Mouse (Mus musculus) CH12.LX (cell line): ENCODE measurements around the gene Tapt1. TPM values are rescaled to one million over a fixed set of nuclear protein-coding genes. Genes with fewer than 3 reads are reported as not detected.

Experiments used
- DNase-seq: peaks from one replicate; pipeline ENCODE4 v3.0.0-alpha.2; 2013; ENCODE audit errors: extremely low read depth
- H3K27ac ChIP-seq: 2 replicates; pipeline ENCODE4 v1.5.1; 2012; ENCODE audit warnings: low read depth, mild to moderate bottlenecking, control low read depth, moderate library complexity; ENCODE audit not compliant: insufficient read depth
- H3K27me3 ChIP-seq: replicated peaks from 2 replicates; pipeline ENCODE3; 2012; ENCODE audit warnings: inconsistent platforms
- H3K36me3 ChIP-seq, 2 experiments: replicated peaks in 1 of 2; 2 replicates each; pipeline versions ENCODE3 to v1.6.1; 2012; ENCODE audit warnings: inconsistent platforms in 1 of 2, low read length in 1 of 2, mild to moderate bottlenecking in 1 of 2, mixed read lengths in 1 of 2, moderate library complexity in 1 of 2; ENCODE audit not compliant: control insufficient read depth in 1 of 2, insufficient read depth in 1 of 2
- H3K4me1 ChIP-seq, 2 experiments: 2 replicates each; pipeline ENCODE4 v1.6.1; 2012; ENCODE audit warnings: inconsistent platforms in 1 of 2, moderate library complexity in 1 of 2; ENCODE audit not compliant: insufficient read depth in 2 of 2, control insufficient read depth in 1 of 2
- H3K4me2 ChIP-seq: 2 replicates; pipeline ENCODE4 v1.6.1; 2012; ENCODE audit warnings: low read depth, mild to moderate bottlenecking, control low read depth; ENCODE audit not compliant: poor library complexity, insufficient read depth, severe bottlenecking
- H3K4me3 ChIP-seq, 3 experiments: fragments of 150-350 bp in 1 of 3; sonication (generic) in 1 of 3; replicated peaks in 1 of 3; 2 replicates each; pipeline versions ENCODE3 to v1.5.1; 2011 to 2012; ENCODE audit warnings: low read depth in 2 of 3, low read length in 2 of 3, mild to moderate bottlenecking in 2 of 3, moderate library complexity in 2 of 3, control low read depth in 1 of 3, improper control_type of control experiment in 1 of 3, inconsistent platforms in 1 of 3, mixed read lengths in 1 of 3; ENCODE audit not compliant: poor library complexity in 1 of 3
- H3K79me2 ChIP-seq: replicated peaks from 2 replicates; pipeline ENCODE4 v1.6.1; 2012; ENCODE audit warnings: mild to moderate bottlenecking, moderate library complexity; ENCODE audit not compliant: control insufficient read depth, poor library complexity, insufficient read depth, severe bottlenecking; ENCODE audit errors: extremely low read depth
- H3K9ac ChIP-seq: 2 replicates; pipeline ENCODE4 v1.6.1; 2012; ENCODE audit warnings: low read depth, mild to moderate bottlenecking, control low read depth, moderate library complexity; ENCODE audit not compliant: insufficient read depth
- H3K9me3 ChIP-seq: replicated peaks from 2 replicates; pipeline ENCODE3; 2012; ENCODE audit warnings: low read length, inconsistent platforms, mixed read lengths
- CHD2 ChIP-seq: IDR thresholded peaks from 2 replicates; pipeline ENCODE4 v1.6.1; 2011; ENCODE audit warnings: low read length, improper control_type of control experiment
- CTCF ChIP-seq, 2 experiments: IDR thresholded peaks in 1 of 2; conservative IDR thresholded peaks in 1 of 2; 2 replicates each; pipeline ENCODE4 v1.5.1; 2011 to 2012; ENCODE audit warnings: low read depth in 2 of 2, low read length in 2 of 2, improper control_type of control experiment in 1 of 2, inconsistent platforms in 1 of 2, mild to moderate bottlenecking in 1 of 2, moderate library complexity in 1 of 2
- E2F4 ChIP-seq: IDR thresholded peaks from 2 replicates; pipeline ENCODE4 v1.6.1; 2011; ENCODE audit warnings: low read depth, low read length, improper control_type of control experiment; ENCODE audit not compliant: insufficient replicate concordance
- EP300 ChIP-seq: IDR thresholded peaks from 2 replicates; pipeline ENCODE4 v1.6.1; 2011; ENCODE audit warnings: low read length, improper control_type of control experiment
- ETS1 ChIP-seq: conservative IDR thresholded peaks from 2 replicates; pipeline ENCODE4 v1.6.1; 2012; ENCODE audit warnings: low read depth, mild to moderate bottlenecking, inconsistent platforms, low read length, improper control_type of control experiment, moderate library complexity
- HCFC1 ChIP-seq: IDR thresholded peaks from 2 replicates; pipeline ENCODE4 v1.6.1; 2012; ENCODE audit warnings: low read depth, mild to moderate bottlenecking, inconsistent platforms, low read length, improper control_type of control experiment
- IRF4 ChIP-seq: IDR thresholded peaks from 2 replicates; pipeline ENCODE4 v1.6.1; 2014; ENCODE audit warnings: low read depth, mild to moderate bottlenecking, inconsistent platforms, low read length, improper control_type of control experiment
- JUN ChIP-seq: IDR thresholded peaks from 2 replicates; pipeline ENCODE4 v1.6.1; 2011; ENCODE audit warnings: low read depth, mild to moderate bottlenecking, low read length, improper control_type of control experiment, moderate library complexity; ENCODE audit not compliant: insufficient read depth
- KAT2A ChIP-seq: IDR thresholded peaks from 2 replicates; pipeline ENCODE4 v1.6.1; 2012; ENCODE audit warnings: low read length, improper control_type of control experiment, inconsistent platforms; ENCODE audit not compliant: insufficient replicate concordance
- MAFK ChIP-seq: IDR thresholded peaks from 2 replicates; pipeline ENCODE4 v1.6.1; 2011; ENCODE audit warnings: low read length, improper control_type of control experiment; ENCODE audit not compliant: insufficient replicate concordance
- MAZ ChIP-seq: IDR thresholded peaks from 2 replicates; pipeline ENCODE4 v1.6.1; 2012; ENCODE audit warnings: low read depth, mild to moderate bottlenecking, inconsistent platforms, low read length, improper control_type of control experiment, moderate library complexity
- MYC ChIP-seq: IDR thresholded peaks from 2 replicates; pipeline ENCODE4 v1.6.1; 2011; ENCODE audit warnings: low read depth, mild to moderate bottlenecking, improper control_type of control experiment, low read length
- NELFE ChIP-seq: IDR thresholded peaks from 2 replicates; pipeline ENCODE4 v1.6.1; 2011; ENCODE audit warnings: low read depth, low read length, improper control_type of control experiment
- NRF1 ChIP-seq: IDR thresholded peaks from 2 replicates; pipeline ENCODE4 v1.6.1; 2014; ENCODE audit warnings: low read depth, mild to moderate bottlenecking, inconsistent platforms, low read length, improper control_type of control experiment, moderate library complexity
- PAX5 ChIP-seq: IDR thresholded peaks from 2 replicates; pipeline ENCODE4 v1.6.1; 2012; ENCODE audit warnings: low read length, inconsistent platforms, mixed read lengths
- POLR2A ChIP-seq: IDR thresholded peaks from 2 replicates; pipeline ENCODE4 v1.6.1; 2011; ENCODE audit warnings: low read depth, mild to moderate bottlenecking, improper control_type of control experiment, low read length
- POLR2AphosphoS2 ChIP-seq: IDR thresholded peaks from 2 replicates; pipeline ENCODE4 v1.6.1; 2011; ENCODE audit warnings: low read depth, low read length, improper control_type of control experiment
- RAD21 ChIP-seq: IDR thresholded peaks from 2 replicates; pipeline ENCODE4 v1.6.1; 2011; ENCODE audit warnings: low read depth, mild to moderate bottlenecking, low read length, improper control_type of control experiment, moderate library complexity
- RCOR1 ChIP-seq: conservative IDR thresholded peaks from 2 replicates; pipeline ENCODE4 v1.6.1; 2012; ENCODE audit warnings: low read depth, mild to moderate bottlenecking, inconsistent platforms, low read length, improper control_type of control experiment
- SMC3 ChIP-seq: IDR thresholded peaks from 2 replicates; pipeline ENCODE4 v1.6.1; 2011; ENCODE audit warnings: low read depth, low read length, improper control_type of control experiment
- TCF12 ChIP-seq: IDR thresholded peaks from 2 replicates; pipeline ENCODE4 v1.6.1; 2014; ENCODE audit warnings: low read depth, mild to moderate bottlenecking, inconsistent platforms, low read length, improper control_type of control experiment
- UBTF ChIP-seq: IDR thresholded peaks from 2 replicates; pipeline ENCODE4 v1.6.1; 2012; ENCODE audit warnings: low read depth, mild to moderate bottlenecking, inconsistent platforms, low read length, improper control_type of control experiment, moderate library complexity
- USF1 ChIP-seq: IDR thresholded peaks from 2 replicates; pipeline ENCODE4 v1.6.1; 2014; ENCODE audit warnings: low read depth, mild to moderate bottlenecking, inconsistent platforms, low read length, improper control_type of control experiment
- USF2 ChIP-seq: conservative IDR thresholded peaks from 2 replicates; pipeline ENCODE4 v1.6.1; 2011; ENCODE audit warnings: low read depth, low read length, improper control_type of control experiment
- ZC3H11A ChIP-seq: IDR thresholded peaks from 2 replicates; pipeline ENCODE4 v1.6.1; 2012; ENCODE audit warnings: low read depth, mild to moderate bottlenecking, inconsistent platforms, low read length, improper control_type of control experiment
- ZKSCAN1 ChIP-seq: IDR thresholded peaks from 2 replicates; pipeline ENCODE4 v1.6.1; 2012; ENCODE audit warnings: low read depth, inconsistent platforms, low read length, improper control_type of control experiment, borderline replicate concordance
- ZMIZ1 ChIP-seq: IDR thresholded peaks from 2 replicates; pipeline ENCODE4 v1.6.1; 2012; ENCODE audit warnings: low read depth, mild to moderate bottlenecking, inconsistent platforms, low read length, improper control_type of control experiment
- ZNF384 ChIP-seq: IDR thresholded peaks from 2 replicates; pipeline ENCODE4 v1.6.1; 2012; ENCODE audit warnings: low read depth, low read length, improper control_type of control experiment, inconsistent platforms
- dilution Hi-C: fragments of 300-500 bp; cut with MboI; formaldehyde crosslinking; loops from 2 replicates; pipeline ENCODE4 v1.14.3; 2020; ENCODE audit warnings: low sequenced_read_pairs; ENCODE audit not compliant: extremely low pct_unique_long_range_greater_than_20kb, extremely low pct_ligation_motif_present
- in situ Hi-C: fragments of 300-500 bp; cut with MboI; formaldehyde crosslinking; loops from 3 replicates; pipeline ENCODE4 v1.14.3; 2019; ENCODE audit warnings: low sequenced_read_pairs, low pct_ligation_motif_present, low pct_unique_long_range_greater_than_20kb, mixed read lengths
- polyA plus RNA-seq: library from polyadenylated mRNA; unstranded; fragments of >175 nt; gene quantifications from 2 replicates; pipeline ENCODE4 v1.2.1, GENCODE M21; 2012; ENCODE audit warnings: low read depth; ENCODE audit not compliant: insufficient read length
- total RNA-seq, 2 experiments: library from RNA; depleted of rRNA; stranded (reverse); fragments of 300-350 nt in 1 of 2; fragments of >200 nt in 1 of 2; gene quantifications; 2 replicates each; pipeline ENCODE4 v1.2.3; 2012 to 2014

Tapt1 gene
- total and polyA plus RNA-seq, 3 experiments: 15.7 to 40.8 (median 33.5) TPM

GRCm38 (mm10) chr5:44174046-44174445 lies 52.4 kb downstream of the Tapt1 start:
- Histone ChIP-seq H3K36me3 (peaks cover 43 to 71% of the 10 kb centered on the region in 2 experiments), H3K4me1 (peaks cover 0 to 8% of the 10 kb centered on the region in 2 experiments; a peak in 1 of 4 replicates), H3K4me2 (no peak overlapping the region), H3K9me3 (no peaks in the 10 kb centered on the region), H3K27ac (no peak overlapping the region), H3K79me2 (no peaks in the 10 kb centered on the region), H3K9ac (no peak overlapping the region), H3K27me3 (no peaks in the 10 kb centered on the region), H3K4me3 (no peak overlapping the region)
- in situ Hi-C loops: no loop called here
- no peak for TF ChIP-seq ZKSCAN1
- TF ChIP-seq POLR2AphosphoS2: no peak
- no peak for TF ChIP-seq IRF4
- no peak for TF ChIP-seq CTCF (conservative IDR thresholded peaks at IDR 0.05 in 1 of 2, IDR thresholded peaks at IDR 0.05 in 1 of 2; ENCODE audit: low read depth in 2 of 2, low read length in 2 of 2)
- TF ChIP-seq EP300: no peak
- TF ChIP-seq SMC3: no peak
- no peak for TF ChIP-seq MYC
- no peak for TF ChIP-seq MAFK
- TF ChIP-seq USF2: no peak
- TF ChIP-seq NELFE: no peak
- no peak for TF ChIP-seq JUN
- no peak for TF ChIP-seq NRF1
- TF ChIP-seq CHD2: no peak
- TF ChIP-seq ETS1: no peak
- no peak for DNase-seq
- dilution Hi-C loops: no loop called here

- TF ChIP-seq NRF1: no peak
- TF ChIP-seq TCF12: no peak
- TF ChIP-seq E2F4: no peak
- TF ChIP-seq, all 38 proteins: peak for 0
- Histone ChIP-seq H3K4me3 (no peak overlapping the region), H3K36me3 (peaks cover 0 to 7% of the 10 kb centered on the region in 2 experiments), H3K4me2 (no peak overlapping the region), H3K27me3 (no peaks in the 10 kb centered on the region), H3K4me1 (peaks cover 13 to 44% of the 10 kb centered on the region in 2 experiments), H3K9ac (no peak overlapping the region), H3K79me2 (no peaks in the 10 kb centered on the region), H3K27ac (no peak overlapping the region), H3K9me3 (no peaks in the 10 kb centered on the region)
- dilution Hi-C loops: no loop called here
- in situ Hi-C loops: loop anchor here (10.0 kb wide), 2 partner anchors 48 to 88 kb away; no protein-coding TSS in a partner anchor
- DNase-seq: no peak
These were observed 59.6 kb downstream of the Tapt1 start for GRCm38 (mm10) chr5:44166866-44167265.

DNA sequence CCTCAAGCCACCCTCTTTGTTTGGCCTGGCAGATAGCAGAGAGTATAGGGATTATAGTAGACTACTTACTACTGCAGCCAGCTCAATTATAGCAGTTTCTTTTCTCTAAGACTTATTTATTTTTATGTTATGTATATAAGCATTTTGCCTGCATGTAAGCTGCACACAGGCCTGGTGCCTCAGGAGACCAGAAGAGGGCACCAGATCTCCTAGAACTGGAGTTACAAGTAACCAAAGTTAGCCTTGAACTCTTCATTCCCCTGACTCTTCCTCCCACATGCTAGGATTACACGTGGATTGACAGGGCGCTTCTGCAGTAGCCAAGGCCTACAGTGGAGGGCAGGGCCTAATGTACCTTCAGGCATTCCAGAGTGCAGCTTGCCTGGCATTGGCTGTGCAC lies 60.6 kb downstream of the Tapt1 start:
- no peak overlapping the region for H3K4me3 ChIP-seq
- H3K27ac ChIP-seq: no peak overlapping the region
- no peak overlapping the region for H3K9ac ChIP-seq
- no peaks in the 10 kb centered on the region for H3K36me3 ChIP-seq
- DNase-seq: peak; percentile 69
- H3K79me2 ChIP-seq: no peaks in the 10 kb centered on the region
- H3K27me3 ChIP-seq: no peaks in the 10 kb centered on the region
- H3K4me1 ChIP-seq: peaks cover 13 to 49% of the 10 kb centered on the region in 2 experiments
- in situ Hi-C loops: loop anchor here (10.0 kb wide), 2 partner anchors 49 to 89 kb away; no protein-coding TSS in a partner anchor
- dilution Hi-C loops: no loop called here
- H3K9me3 ChIP-seq: no peaks in the 10 kb centered on the region
- H3K4me2 ChIP-seq: no peak overlapping the region
- TF ChIP-seq USF2 (no peak), RAD21 (peak; percentile 78), PAX5 (no peak), ZC3H11A (peak; percentile 8; the same call in 1 of the 2 replicates), CTCF (conservative IDR thresholded peaks at IDR 0.05 in 1 of 2, IDR thresholded peaks at IDR 0.05 in 1 of 2; ENCODE audit: low read depth in 2 of 2, low read length in 2 of 2) (peak; percentile 29 to 80; a peak in 3 of 4 replicates), ZNF384 (no peak), USF1 (no peak), HCFC1 (no peak), POLR2A (no peak), UBTF (no peak), MAZ (no peak), RCOR1 (no peak), MYC (0 out of 2 replicates have a peak, but pooled peaks have one; percentile 32), EP300 (no peak), ZMIZ1 (no peak), KAT2A (no peak)
